Mouse (Mus musculus) MEL (cell line): ENCODE data around the gene Cd302. TPM values are rescaled to one million over a fixed set of nuclear protein-coding genes. Genes with fewer than 3 reads are reported as not detected.

ENCODE experiments used
- DNase-seq: peaks from one replicate; pipeline ENCODE4 v3.0.0; 2011; ENCODE audit warnings: low read depth, low spot score
- H3K27ac ChIP-seq: 2 replicates; pipeline ENCODE4 v1.5.1; 2012; ENCODE audit warnings: low read depth, mild to moderate bottlenecking, control low read depth, low read length, moderate library complexity; ENCODE audit not compliant: control insufficient read depth
- H3K27me3 ChIP-seq, 2 experiments: fragments of 150-350 bp in 1 of 2; sonication (generic) in 1 of 2; 2 replicates each; pipeline ENCODE4 v1.6.1; 2012; ENCODE audit warnings: low read length in 2 of 2, mild to moderate bottlenecking in 2 of 2, improper control_type of control experiment in 1 of 2, moderate library complexity in 1 of 2; ENCODE audit not compliant: insufficient read depth in 2 of 2, control insufficient read depth in 1 of 2
- H3K36me3 ChIP-seq, 2 experiments: 2 replicates each; pipeline ENCODE4 v1.6.1; 2012 to 2014; ENCODE audit warnings: low read length in 2 of 2, improper control_type of control experiment in 1 of 2, inconsistent platforms in 1 of 2, mild to moderate bottlenecking in 1 of 2; ENCODE audit not compliant: insufficient read depth in 2 of 2, control insufficient read depth in 1 of 2
- H3K4me1 ChIP-seq, 2 experiments: fragments of 150-350 bp in 1 of 2; sonication (generic) in 1 of 2; 2 replicates each; pipeline ENCODE4 v1.6.1; 2012; ENCODE audit warnings: low read length in 2 of 2, improper control_type of control experiment in 1 of 2, mild to moderate bottlenecking in 1 of 2; ENCODE audit not compliant: insufficient read depth in 2 of 2, control insufficient read depth in 1 of 2
- H3K4me3 ChIP-seq, 2 experiments: fragments of 150-350 bp in 1 of 2; sonication (generic) in 1 of 2; 2 replicates each; pipeline ENCODE4 v1.5.1; 2012; ENCODE audit warnings: low read depth in 2 of 2, low read length in 2 of 2, mild to moderate bottlenecking in 2 of 2, moderate library complexity in 2 of 2, control low read depth in 1 of 2, improper control_type of control experiment in 1 of 2; ENCODE audit not compliant: control insufficient read depth in 1 of 2, insufficient read depth in 1 of 2
- H3K79me2 ChIP-seq: 2 replicates; pipeline ENCODE4 v1.6.1; 2012; ENCODE audit warnings: mild to moderate bottlenecking, low read length, moderate library complexity; ENCODE audit not compliant: control insufficient read depth, poor library complexity, insufficient read depth
- H3K9ac ChIP-seq: 2 replicates; pipeline ENCODE4 v1.6.1; 2012; ENCODE audit warnings: low read depth, mild to moderate bottlenecking, control low read depth, low read length, moderate library complexity; ENCODE audit not compliant: control insufficient read depth, poor library complexity, severe bottlenecking
- H3K9me3 ChIP-seq: fragments of 150-350 bp; sonication (generic); replicated peaks from 2 replicates; pipeline ENCODE4 v1.6.1; 2012; ENCODE audit warnings: mild to moderate bottlenecking, low read length, improper control_type of control experiment, moderate library complexity; ENCODE audit not compliant: insufficient read depth
- BHLHE40 ChIP-seq: IDR thresholded peaks from 2 replicates; pipeline ENCODE4 v1.6.1; 2012; ENCODE audit warnings: low read depth, mild to moderate bottlenecking, inconsistent platforms, low read length, improper control_type of control experiment, borderline replicate concordance
- CHD1 ChIP-seq: IDR thresholded peaks from 2 replicates; pipeline ENCODE4 v1.6.1; 2012; ENCODE audit warnings: low read depth, mild to moderate bottlenecking, inconsistent platforms, low read length, improper control_type of control experiment
- CHD2 ChIP-seq: IDR thresholded peaks from 2 replicates; pipeline ENCODE4 v1.6.1; 2011; ENCODE audit warnings: low read length, improper control_type of control experiment
- E2F4 ChIP-seq: IDR thresholded peaks from 2 replicates; pipeline ENCODE4 v1.6.1; 2011; ENCODE audit warnings: low read depth, low read length, improper control_type of control experiment, borderline replicate concordance
- ELF1 ChIP-seq: IDR thresholded peaks from 2 replicates; pipeline ENCODE4 v1.6.1; 2014; ENCODE audit warnings: low read depth, mild to moderate bottlenecking, inconsistent platforms, low read length, improper control_type of control experiment, moderate library complexity
- EP300 ChIP-seq, 2 experiments: IDR thresholded peaks; 2 replicates each; pipeline ENCODE4 v1.6.1; 2011; ENCODE audit warnings: improper control_type of control experiment in 2 of 2, low read length in 2 of 2, low read depth in 1 of 2, mild to moderate bottlenecking in 1 of 2
- ETS1 ChIP-seq: IDR thresholded peaks from 2 replicates; pipeline ENCODE4 v1.6.1; 2012; ENCODE audit warnings: low read depth, mild to moderate bottlenecking, inconsistent platforms, low read length, improper control_type of control experiment, moderate library complexity
- GABPA ChIP-seq: IDR thresholded peaks from 2 replicates; pipeline ENCODE4 v1.6.1; 2012; ENCODE audit warnings: low read depth, mild to moderate bottlenecking, inconsistent platforms, low read length, improper control_type of control experiment, moderate library complexity
- GATA1 ChIP-seq: IDR thresholded peaks from 2 replicates; pipeline ENCODE4 v1.6.1; 2011; ENCODE audit warnings: low read depth, low read length, improper control_type of control experiment
- HCFC1 ChIP-seq: IDR thresholded peaks from 2 replicates; pipeline ENCODE4 v1.6.1; 2012; ENCODE audit warnings: low read depth, mild to moderate bottlenecking, inconsistent platforms, low read length, improper control_type of control experiment, moderate library complexity
- JUND ChIP-seq: IDR thresholded peaks from 2 replicates; pipeline ENCODE4 v1.6.1; 2011; ENCODE audit warnings: low read depth, mild to moderate bottlenecking, improper control_type of control experiment, low read length
- MAFK ChIP-seq: IDR thresholded peaks from 2 replicates; pipeline ENCODE4 v1.6.1; 2011; ENCODE audit warnings: low read depth, mild to moderate bottlenecking, low read length, improper control_type of control experiment, borderline replicate concordance
- MAX ChIP-seq: IDR thresholded peaks from 2 replicates; pipeline ENCODE4 v1.6.1; 2011; ENCODE audit warnings: low read length, improper control_type of control experiment
- MAZ ChIP-seq: IDR thresholded peaks from 2 replicates; pipeline ENCODE4 v1.6.1; 2012; ENCODE audit warnings: low read depth, mild to moderate bottlenecking, inconsistent platforms, low read length, improper control_type of control experiment
- MXI1 ChIP-seq: IDR thresholded peaks from 2 replicates; pipeline ENCODE4 v1.6.1; 2011; ENCODE audit warnings: mild to moderate bottlenecking, low read depth, low read length, improper control_type of control experiment
- MYB ChIP-seq: IDR thresholded peaks from 2 replicates; pipeline ENCODE4 v1.6.1; 2011; ENCODE audit warnings: mild to moderate bottlenecking, low read depth, low read length, improper control_type of control experiment
- MYC ChIP-seq: IDR thresholded peaks from 2 replicates; pipeline ENCODE4 v1.6.1; 2011; ENCODE audit warnings: low read depth, mild to moderate bottlenecking, low read length, improper control_type of control experiment, moderate library complexity
- NELFE ChIP-seq: IDR thresholded peaks from 2 replicates; pipeline ENCODE4 v1.6.1; 2011; ENCODE audit warnings: low read depth, low read length, improper control_type of control experiment
- NRF1 ChIP-seq: IDR thresholded peaks from 2 replicates; pipeline ENCODE4 v1.6.1; 2014; ENCODE audit warnings: low read depth, mild to moderate bottlenecking, inconsistent platforms, low read length, improper control_type of control experiment, moderate library complexity; ENCODE audit not compliant: poor library complexity, insufficient read depth, severe bottlenecking
- POLR2A ChIP-seq, 2 experiments: IDR thresholded peaks; 2 replicates each; pipeline ENCODE4 v1.6.1; 2011 to 2012; ENCODE audit warnings: low read length in 2 of 2, mild to moderate bottlenecking in 2 of 2, control low read depth in 1 of 2, improper control_type of control experiment in 1 of 2, low read depth in 1 of 2, moderate library complexity in 1 of 2; ENCODE audit not compliant: control insufficient read depth in 1 of 2, insufficient read depth in 1 of 2, poor library complexity in 1 of 2
- POLR2AphosphoS2 ChIP-seq: IDR thresholded peaks from 2 replicates; pipeline ENCODE4 v1.6.1; 2011; ENCODE audit warnings: low read length, improper control_type of control experiment
- POLR2AphosphoS5 ChIP-seq: IDR thresholded peaks from 2 replicates; pipeline ENCODE4 v1.6.1; 2012; ENCODE audit warnings: low read depth, borderline replicate concordance, mild to moderate bottlenecking, inconsistent platforms, low read length, moderate library complexity, mixed read lengths
- RAD21 ChIP-seq: IDR thresholded peaks from 2 replicates; pipeline ENCODE4 v1.6.1; 2011; ENCODE audit warnings: mild to moderate bottlenecking, low read depth, low read length, improper control_type of control experiment
- RCOR1 ChIP-seq: IDR thresholded peaks from 2 replicates; pipeline ENCODE4 v1.6.1; 2012; ENCODE audit warnings: low read depth, mild to moderate bottlenecking, inconsistent platforms, low read length, improper control_type of control experiment
- SIN3A ChIP-seq: IDR thresholded peaks from 2 replicates; pipeline ENCODE4 v1.6.1; 2012; ENCODE audit warnings: low read length, improper control_type of control experiment, inconsistent platforms
- SMC3 ChIP-seq: IDR thresholded peaks from 2 replicates; pipeline ENCODE4 v1.6.1; 2011; ENCODE audit warnings: low read depth, low read length, improper control_type of control experiment
- TBP ChIP-seq: IDR thresholded peaks from 2 replicates; pipeline ENCODE4 v1.8.0; 2011; ENCODE audit warnings: low read depth, low read length, improper control_type of control experiment
- TCF12 ChIP-seq: IDR thresholded peaks from 2 replicates; pipeline ENCODE4 v1.6.1; 2014; ENCODE audit warnings: low read depth, mild to moderate bottlenecking, inconsistent platforms, low read length, improper control_type of control experiment, moderate library complexity
- UBTF ChIP-seq: IDR thresholded peaks from 2 replicates; pipeline ENCODE4 v1.6.1; 2012; ENCODE audit warnings: low read depth, mild to moderate bottlenecking, inconsistent platforms, low read length, improper control_type of control experiment, moderate library complexity, borderline replicate concordance; ENCODE audit not compliant: insufficient read depth
- ZC3H11A ChIP-seq: IDR thresholded peaks from 2 replicates; pipeline ENCODE4 v1.6.1; 2012; ENCODE audit warnings: low read depth, mild to moderate bottlenecking, inconsistent platforms, low read length, improper control_type of control experiment
- ZMIZ1 ChIP-seq: IDR thresholded peaks from 2 replicates; pipeline ENCODE4 v1.6.1; 2012; ENCODE audit warnings: low read depth, mild to moderate bottlenecking, inconsistent platforms, low read length, improper control_type of control experiment, moderate library complexity
- polyA plus RNA-seq, 2 experiments: library from polyadenylated mRNA; stranded (reverse) in 1 of 2; unstranded in 1 of 2; fragments of >175 nt in 1 of 2; fragments of >200 nt in 1 of 2; gene quantifications; 2 replicates each; pipeline versions ENCODE4 v1.2.1 to v1.2.4; 2012; ENCODE audit warnings: low replicate concordance in 2 of 2, low read depth in 1 of 2; ENCODE audit not compliant: insufficient read length in 2 of 2, insufficient read depth in 1 of 2, missing spikeins in 1 of 2
- total RNA-seq: library from RNA; depleted of rRNA; stranded (reverse); fragments of 300-350 nt; gene quantifications from 2 replicates; pipeline ENCODE4 v1.2.3, GENCODE M21; 2012

Cd302 gene
- total and polyA plus RNA-seq, 3 experiments = 0.92 to 1.7 TPM; not detected in 1

DNA sequence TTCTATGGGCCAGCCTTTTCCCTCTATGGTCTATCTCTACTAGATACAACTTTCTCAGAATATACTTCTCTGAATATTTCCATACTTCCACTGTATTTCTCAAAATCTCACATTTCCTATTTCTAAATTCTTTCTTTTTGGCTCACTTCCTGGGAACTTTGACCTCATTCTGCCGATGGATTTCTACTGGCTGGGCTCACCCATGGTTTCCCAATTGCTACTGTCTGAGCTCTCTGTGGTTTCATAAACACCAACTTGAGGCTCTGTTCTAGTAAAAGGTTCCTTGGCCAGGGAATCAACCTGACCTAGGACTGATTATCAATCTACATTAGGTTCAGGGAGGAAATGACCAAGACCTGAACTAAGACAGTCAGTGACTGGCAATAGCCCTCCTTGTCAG, 5.2 kb upstream of the Cd302 start:
- H3K4me3 ChIP-seq = no peak overlapping the region
- no peaks in the 10 kb centered on the region for H3K79me2 ChIP-seq
- H3K27ac ChIP-seq = no peak overlapping the region
- H3K9me3 ChIP-seq = no peaks in the 10 kb centered on the region
- H3K36me3 ChIP-seq = peaks cover 0 to 14% of the 10 kb centered on the region in 2 experiments; a peak in 2 of 4 replicates
- H3K9ac ChIP-seq = no peak overlapping the region
- H3K4me1 ChIP-seq = peaks cover 0 to 16% of the 10 kb centered on the region in 2 experiments; a peak in 2 of 4 replicates
- DNase-seq = no peak
- TF ChIP-seq TCF12 (no peak), POLR2A (IDR thresholded peaks at IDR 0.05; ENCODE audit: control insufficient read depth in 1 of 2, insufficient read depth in 1 of 2, low read depth in 1 of 2, low read length in 2 of 2, poor library complexity in 1 of 2) (no peak), HCFC1 (no peak), CHD2 (no peak), EP300 (IDR thresholded peaks at IDR 0.05; ENCODE audit: low read depth in 1 of 2, low read length in 2 of 2) (no peak), E2F4 (no peak), MAX (no peak), RAD21 (no peak), ZC3H11A (no peak), GABPA (no peak), ETS1 (no peak), MAZ (no peak), MYB (no peak), UBTF (no peak)
- TF ChIP-seq, all 39 proteins: peak for 0
- H3K27me3 ChIP-seq = no peaks in the 10 kb centered on the region

DNA sequence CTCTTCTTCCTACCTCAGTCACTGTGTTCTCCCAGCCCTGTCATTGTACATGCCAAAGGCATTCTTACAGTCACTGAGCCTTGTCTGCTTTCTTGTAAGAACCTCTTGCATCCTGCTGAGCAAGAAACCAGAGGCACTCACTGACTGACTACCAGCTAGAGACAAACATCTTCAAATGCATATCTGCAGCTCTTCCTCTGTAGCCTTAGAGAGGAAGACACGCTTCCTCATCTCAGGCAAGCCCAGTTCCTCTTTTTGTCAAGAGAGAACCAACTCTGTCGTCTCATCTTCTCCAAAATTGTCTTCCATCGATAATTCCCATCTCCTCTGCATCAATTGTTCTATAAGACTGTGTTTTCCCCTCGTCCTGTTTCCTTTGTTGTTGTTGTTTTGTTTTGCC, 4.3 kb upstream of the Cd302 start:
- DNase-seq = peak; percentile 84
- no peak overlapping the region for H3K27ac ChIP-seq
- H3K9ac ChIP-seq = no peak overlapping the region
- H3K4me1 ChIP-seq = peaks cover 0 to 19% of the 10 kb centered on the region in 2 experiments; a peak in 2 of 4 replicates
- H3K27me3 ChIP-seq = no peaks in the 10 kb centered on the region; a peak in 1 of 4 replicates
- H3K4me3 ChIP-seq = no peak overlapping the region
- no peaks in the 10 kb centered on the region for H3K9me3 ChIP-seq
- H3K79me2 ChIP-seq = no peaks in the 10 kb centered on the region
- H3K36me3 ChIP-seq = peaks cover 0 to 14% of the 10 kb centered on the region in 2 experiments; a peak in 2 of 4 replicates
- no peak for TF ChIP-seq MXI1
- no peak for TF ChIP-seq NELFE
- TF ChIP-seq SIN3A = no peak
- TF ChIP-seq NRF1 = no peak
- no peak for TF ChIP-seq POLR2AphosphoS2
- TF ChIP-seq ELF1 = 0 out of 2 replicates have a peak, but pooled peaks have one; percentile 6
- no peak for TF ChIP-seq E2F4
- TF ChIP-seq CHD1 = no peak
- peak; percentile 55 for TF ChIP-seq GATA1
- no peak for TF ChIP-seq MAZ
- no peak for TF ChIP-seq POLR2AphosphoS5
- peak; percentile 79; the same call in 1 of the 2 replicates for TF ChIP-seq MYC
- TF ChIP-seq MAFK = no peak
- TF ChIP-seq BHLHE40 = no peak
- TF ChIP-seq RAD21 = no peak; the same call in 1 of the 2 replicates
- TF ChIP-seq HCFC1 = no peak
- peak; percentile 58; the same call in 1 of the 2 replicates for TF ChIP-seq RCOR1
- peak in 1 of 2 experiments; percentile 92; a peak in 2 of 4 replicates for TF ChIP-seq EP300 (IDR thresholded peaks at IDR 0.05; ENCODE audit: low read depth in 1 of 2, low read length in 2 of 2)
- no peak for TF ChIP-seq ZC3H11A
- TF ChIP-seq SMC3 = no peak
- TF ChIP-seq CHD2 = no peak
- TF ChIP-seq TCF12 = no peak
- no peak for TF ChIP-seq TBP
- no peak for TF ChIP-seq ZMIZ1
- no peak for TF ChIP-seq JUND
- TF ChIP-seq MAX = no peak
